Mouse (Mus musculus) stomach, postnatal 0 days (tissue): Measurements from ENCODE around the gene Asb2. TPM values are rescaled to one million over a fixed set of nuclear protein-coding genes. Genes with fewer than 3 reads are reported as not detected.

Source experiments
- ATAC-seq: fragments of 200-750 bp; cut with Nextera tagmentation; 2 replicates; pipeline ENCODE4 v1.8.0; 2017; ENCODE audit not compliant: low FRiP score, low TSS enrichment
- DNase-seq: peaks from one replicate; pipeline ENCODE4 v3.0.0-alpha.2; 2016; ENCODE audit warnings: low spot score
- H3K27ac ChIP-seq: fragments of 300-500 bp; sonication (generic); replicated peaks from 2 replicates; pipeline ENCODE4 v1.5.1; 2014; ENCODE audit warnings: mild to moderate bottlenecking, control low read depth
- H3K27me3 ChIP-seq: fragments of 300-500 bp; sonication (generic); 2 replicates; pipeline ENCODE4 v1.6.1; 2014; ENCODE audit warnings: low read length; ENCODE audit not compliant: control insufficient read depth, insufficient read depth
- H3K36me3 ChIP-seq: fragments of 300-500 bp; sonication (generic); 2 replicates; pipeline ENCODE4 v1.6.1; 2014; ENCODE audit warnings: low read length, mixed read lengths; ENCODE audit not compliant: control insufficient read depth, insufficient read depth
- H3K4me1 ChIP-seq: fragments of 300-500 bp; sonication (generic); replicated peaks from 2 replicates; pipeline ENCODE4 v1.6.1; 2014; ENCODE audit warnings: antibody characterized with exemption; ENCODE audit not compliant: control insufficient read depth, insufficient read depth
- H3K4me2 ChIP-seq: fragments of 300-500 bp; sonication (generic); replicated peaks from 2 replicates; pipeline ENCODE4 v1.6.1; 2014; ENCODE audit warnings: low read depth, mild to moderate bottlenecking, control low read depth, moderate library complexity
- H3K4me3 ChIP-seq: fragments of 300-500 bp; sonication (generic); 2 replicates; pipeline ENCODE4 v1.5.1; 2014; ENCODE audit warnings: low read depth, low read length, control low read depth
- H3K9ac ChIP-seq: fragments of 300-500 bp; sonication (generic); 2 replicates; pipeline ENCODE4 v1.6.1; 2014; ENCODE audit warnings: mild to moderate bottlenecking, low read length, control low read depth, mixed read lengths
- H3K9me3 ChIP-seq: fragments of 300-500 bp; sonication (generic); 2 replicates; pipeline ENCODE4 v1.6.1; 2016; ENCODE audit warnings: low read length; ENCODE audit not compliant: control insufficient read depth
- CTCF ChIP-seq: IDR thresholded peaks from 2 replicates; pipeline ENCODE4 v1.5.1; 2016; ENCODE audit warnings: antibody characterized with exemption, low read depth, mild to moderate bottlenecking, moderate library complexity
- EP300 ChIP-seq: optimal IDR thresholded peaks from 2 replicates; pipeline ENCODE3; 2016; ENCODE audit warnings: antibody characterized with exemption
- WGBS: fragments of 180-500 bp; shearing (Covaris S2); extraction: QIAGEN DNeasy Blood & Tissue Kit; methylation state at CpG from one replicate; pipeline ENCODE4 v1.1.7; 2014; 5-methylcytosine and 5-hydroxymethylcytosine counted together
- polyA plus RNA-seq: library from polyadenylated mRNA; unstranded; fragments of >200 nt; fragmentation: Nextera tagmentation; extraction: Ambion mirVana; gene quantifications from 2 replicates; pipeline ENCODE4 v1.2.1, GENCODE M21; 2015

Asb2 gene
- polyA plus RNA-seq, 1 experiment from 2014 or later, result 17.4 TPM

DNA sequence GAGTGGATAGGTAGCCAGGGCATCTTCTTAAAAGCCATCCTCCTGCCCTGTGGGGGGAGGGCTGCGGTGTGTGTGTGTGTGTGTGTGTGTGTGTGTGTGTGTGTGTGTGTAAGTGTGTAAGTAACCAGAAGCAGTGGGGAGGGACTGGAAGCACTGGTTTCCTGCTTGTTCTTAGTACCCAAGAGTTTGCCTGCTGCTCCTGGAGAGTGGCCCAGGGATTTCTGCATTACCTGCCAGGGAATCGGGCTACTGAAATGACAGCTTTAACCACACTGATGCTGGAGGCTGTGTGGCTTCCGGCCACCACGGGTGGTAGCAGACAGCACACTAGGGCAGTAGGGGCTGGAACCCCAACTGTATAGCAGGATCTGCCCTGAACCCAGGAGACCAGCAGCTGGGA lies 34.2 kb upstream of the Asb2 start:
- Histone ChIP-seq H3K27me3 (no peaks in the 10 kb centered on the region), H3K4me1 (no peaks in the 10 kb centered on the region), H3K9me3 (no peaks in the 10 kb centered on the region), H3K27ac (no peak overlapping the region), H3K9ac (no peak overlapping the region), H3K36me3 (no peaks in the 10 kb centered on the region), H3K4me3 (no peak overlapping the region), H3K4me2 (no peak overlapping the region)
- no peak for TF ChIP-seq EP300
- no peak for TF ChIP-seq CTCF
- DNase-seq (no peak), ATAC-seq (no peak)
- WGBS, result 73% methylated on average over 4 of the region's 4 CpGs

- whole genome bisulfite sequencing, result 71% methylated on average over 2 of the region's 2 CpGs
- peak overlapping the region; percentile 65 for H3K4me3 ChIP-seq
- ATAC-seq (no peak), DNase-seq (no peak)
- no peaks in the 10 kb centered on the region for H3K27me3 ChIP-seq
- no peaks in the 10 kb centered on the region for H3K4me1 ChIP-seq
- H3K9ac ChIP-seq, result peak overlapping the region; percentile 86
- no peak overlapping the region for H3K27ac ChIP-seq
- H3K36me3 ChIP-seq, result no peaks in the 10 kb centered on the region
- H3K9me3 ChIP-seq, result no peaks in the 10 kb centered on the region
- peak overlapping the region; percentile 86 for H3K4me2 ChIP-seq
- TF ChIP-seq EP300 (no peak), CTCF (no peak)
Observed at GRCm38 (mm10) chr12:103389348-103389727, 33.5 kb upstream of the Asb2 start.

- TF ChIP-seq CTCF (peak; percentile 25; the same call in 1 of the 2 replicates), EP300 (no peak)
- 1% methylated on average over 47 of the region's 58 CpGs for WGBS
- Histone ChIP-seq H3K9ac (peak within 1 kb of the TSS; percentile 86), H3K4me3 (peak within 1 kb of the TSS; percentile 65), H3K9me3 (no peaks in the 10 kb centered on the region), H3K27me3 (no peaks in the 10 kb centered on the region), H3K27ac (peak within 1 kb of the TSS; percentile 69), H3K36me3 (no peaks in the 10 kb centered on the region), H3K4me2 (peak within 1 kb of the TSS; percentile 86), H3K4me1 (no peaks in the 10 kb centered on the region)
- ATAC-seq, result peak; percentile 98
- DNase-seq, result peak; percentile 95
Observed at GRCm38 (mm10) chr12:103388505-103389347, 32.9 kb upstream of the Asb2 start, which contains the start of gene Otub2. Otub2 (plus strand) TSS chr12:103388682.

DNA sequence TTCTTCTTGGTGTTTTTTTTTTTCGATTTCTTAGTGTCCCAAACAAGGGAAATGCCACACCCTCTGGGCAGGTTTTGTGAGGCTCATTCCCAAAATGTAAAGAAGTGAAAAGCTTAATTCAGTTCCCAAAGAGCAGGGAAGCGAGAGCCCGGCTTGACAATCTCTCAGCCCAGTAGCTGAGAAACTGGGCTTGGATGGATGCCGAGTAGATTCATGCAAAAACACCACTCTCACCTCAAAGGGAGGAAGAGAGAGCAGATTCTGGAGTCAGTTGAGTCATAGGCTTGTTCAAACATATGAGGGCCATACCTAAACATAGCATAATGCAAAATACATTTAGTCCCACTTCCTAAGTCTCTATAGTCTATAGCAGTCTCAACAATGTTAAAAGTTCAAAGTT lies 24.4 kb upstream of the Asb2 start:
- H3K4me3 ChIP-seq, result no peak overlapping the region
- no peak overlapping the region for H3K4me2 ChIP-seq
- no peak for ATAC-seq
- no peaks in the 10 kb centered on the region for H3K27me3 ChIP-seq
- H3K4me1 ChIP-seq, result no peaks in the 10 kb centered on the region
- TF ChIP-seq CTCF (no peak), EP300 (no peak)
- no peak for DNase-seq
- no peaks in the 10 kb centered on the region for H3K36me3 ChIP-seq
- 68% methylated on average over 4 of the region's 4 CpGs for WGBS
- no peaks in the 10 kb centered on the region for H3K9me3 ChIP-seq
- H3K27ac ChIP-seq, result 0 out of 2 replicates have a peak overlapping the region, but pooled peaks have one; percentile 8
- H3K9ac ChIP-seq, result no peak overlapping the region

GRCm38 (mm10) chr12:103376774-103377173 lies 21.0 kb upstream of the Asb2 start:
- ATAC-seq, result no peak
- no peak for DNase-seq
- Histone ChIP-seq H3K9ac (no peak overlapping the region), H3K9me3 (no peaks in the 10 kb centered on the region), H3K27ac (no peak overlapping the region), H3K36me3 (no peaks in the 10 kb centered on the region), H3K4me2 (no peak overlapping the region), H3K4me3 (no peak overlapping the region), H3K27me3 (no peaks in the 10 kb centered on the region), H3K4me1 (no peaks in the 10 kb centered on the region)
- WGBS, result 56% methylated on average over 4 of the region's 4 CpGs
- no peak for TF ChIP-seq CTCF

DNA sequence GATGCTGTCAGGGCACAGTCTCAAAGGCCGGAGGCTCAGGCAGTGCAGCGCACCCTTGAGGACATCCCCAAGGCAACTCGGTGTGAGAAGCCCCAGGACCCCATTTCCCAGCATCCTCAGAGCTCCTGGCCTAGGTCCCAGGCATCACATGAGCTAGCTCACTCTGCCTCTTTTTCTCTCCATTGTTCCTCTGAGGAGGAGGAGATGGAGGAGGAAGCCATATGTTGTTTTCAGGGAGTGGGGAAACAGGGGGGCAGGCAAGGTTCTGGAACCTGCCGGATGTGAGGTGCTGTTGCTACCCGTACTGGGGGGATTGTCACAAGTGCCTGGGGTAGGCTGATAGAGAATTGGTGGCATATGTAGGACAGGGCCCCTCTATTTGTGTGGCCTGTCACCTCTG lies 20.3 kb upstream of the Asb2 start:
- Histone ChIP-seq H3K36me3 (no peaks in the 10 kb centered on the region), H3K9ac (no peak overlapping the region), H3K4me3 (no peak overlapping the region), H3K27ac (0 out of 2 replicates have a peak overlapping the region, but pooled peaks have one; percentile 20), H3K4me2 (no peak overlapping the region), H3K9me3 (no peaks in the 10 kb centered on the region), H3K27me3 (no peaks in the 10 kb centered on the region), H3K4me1 (no peaks in the 10 kb centered on the region)
- DNase-seq (no peak), ATAC-seq (no peak)
- 69% methylated on average over 5 of the region's 5 CpGs for WGBS
- TF ChIP-seq CTCF, result peak; percentile 5; the same call in 1 of the 2 replicates
- TF ChIP-seq EP300, result no peak
